Mouse (Mus musculus): ENCODE results near the gene Tmem214.

The Tmem214 gene

GRCm38 (mm10) chr5:30909863-30910262 lies 42.1 kb downstream of the Tmem214 start:
- in situ Hi-C loops (cut with MboI; ENCODE audit: low pct_unique_long_range_greater_than_20kb in 1 of 2, low sequenced_read_pairs in 2 of 2, unreplicated experiment in 1 of 2): no loop called here

DNA sequence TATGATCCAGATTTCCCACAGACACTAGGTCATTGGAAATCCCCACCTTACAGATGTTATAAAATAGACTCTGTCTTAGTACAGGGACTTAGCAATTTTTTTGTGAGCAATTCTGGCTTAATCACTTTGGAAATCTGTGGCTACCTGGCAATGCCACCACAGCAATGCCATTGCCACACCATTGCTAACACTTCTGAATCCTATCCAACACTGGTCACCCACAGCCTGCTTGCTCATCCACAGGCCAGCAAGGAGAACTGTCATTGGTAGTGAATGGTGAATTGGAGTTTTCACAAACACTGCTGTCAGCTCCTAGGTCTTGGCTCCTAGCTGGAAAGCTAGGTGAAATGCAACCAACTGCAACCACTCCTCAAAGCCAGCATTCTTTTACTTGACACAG lies 42.7 kb downstream of the Tmem214 start:
- in situ Hi-C loops (cut with MboI; ENCODE audit: low pct_unique_long_range_greater_than_20kb in 1 of 2, low sequenced_read_pairs in 2 of 2, unreplicated experiment in 1 of 2): no loop called here

DNA sequence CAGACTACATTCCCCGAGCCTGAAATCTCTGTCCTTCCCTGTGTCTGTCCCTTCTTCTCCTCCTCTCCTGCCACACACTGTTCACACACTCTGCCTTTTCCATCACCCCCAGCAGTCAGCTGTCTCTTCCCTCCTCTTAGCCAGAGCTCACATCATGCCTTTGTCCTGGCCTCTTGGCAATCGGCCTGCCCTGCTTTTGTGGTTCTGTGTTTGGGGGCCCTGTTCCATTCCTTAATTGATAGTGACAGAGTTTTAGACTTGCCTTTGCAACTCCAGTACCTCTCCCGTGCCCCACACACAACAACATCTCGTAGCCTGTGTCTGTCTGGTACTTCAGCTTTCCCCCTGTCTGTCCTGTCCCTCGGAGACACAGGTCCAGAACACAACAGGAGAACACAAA lies 44.3 kb downstream of the Tmem214 start:
- in situ Hi-C loops (cut with MboI; ENCODE audit: low pct_unique_long_range_greater_than_20kb in 1 of 2, low sequenced_read_pairs in 2 of 2, unreplicated experiment in 1 of 2): no loop called here

GRCm38 (mm10) chr5:30913060-30913841 lies 45.4 kb downstream of the Tmem214 start, which contains the start of gene Emilin1:
Emilin1 (plus strand) TSS chr5:30913402.
- in situ Hi-C loops (cut with MboI; ENCODE audit: low pct_unique_long_range_greater_than_20kb in 1 of 2, low sequenced_read_pairs in 2 of 2, unreplicated experiment in 1 of 2): no loop called here

GRCm38 (mm10) chr5:30914101-30914635 lies 46.4 kb downstream of the Tmem214 start:
- in situ Hi-C loops (cut with MboI; ENCODE audit: low pct_unique_long_range_greater_than_20kb in 1 of 2, low sequenced_read_pairs in 2 of 2, unreplicated experiment in 1 of 2): no loop called here

DNA sequence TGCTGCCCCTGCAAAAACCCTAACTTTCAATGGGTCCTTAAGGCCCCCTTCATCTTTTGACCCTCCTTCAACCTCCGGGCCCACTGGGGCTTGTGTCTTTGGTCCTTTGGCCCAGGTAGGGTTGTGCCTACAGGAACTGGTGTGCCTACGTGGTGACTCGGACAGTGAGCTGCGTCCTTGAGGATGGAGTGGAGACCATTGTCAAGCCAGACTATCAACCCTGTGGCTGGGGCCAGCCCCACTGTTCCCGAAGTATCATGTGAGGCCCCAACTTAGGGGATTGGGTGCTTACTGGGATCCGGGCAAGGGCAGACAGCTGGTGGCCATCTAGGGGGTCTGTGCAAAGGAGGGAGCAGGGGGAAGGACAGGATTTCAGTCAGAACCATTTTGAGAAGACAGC lies 47.0 kb downstream of the Tmem214 start:
- in situ Hi-C loops (cut with MboI; ENCODE audit: low pct_unique_long_range_greater_than_20kb in 1 of 2, low sequenced_read_pairs in 2 of 2, unreplicated experiment in 1 of 2): no loop called here

DNA sequence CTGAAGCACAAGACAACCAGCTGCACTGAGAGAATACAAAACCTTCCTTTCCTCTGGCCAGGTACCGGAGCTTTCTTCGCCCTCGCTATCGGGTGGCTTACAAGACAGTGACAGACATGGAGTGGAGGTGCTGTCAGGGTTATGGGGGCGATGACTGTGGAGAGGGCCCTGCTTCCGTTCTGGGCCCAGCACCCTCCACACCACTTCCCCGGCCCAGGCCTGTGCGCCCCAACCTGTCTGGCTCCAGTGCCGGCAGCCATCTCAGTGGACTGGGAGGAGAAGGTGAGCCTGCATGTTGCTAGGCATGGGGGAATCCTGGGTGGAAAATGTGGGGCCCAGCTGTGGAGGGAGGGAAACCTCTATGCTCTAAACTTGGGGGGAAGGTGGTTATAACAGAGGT lies 47.6 kb downstream of the Tmem214 start:
- in situ Hi-C loops (cut with MboI; ENCODE audit: low pct_unique_long_range_greater_than_20kb in 1 of 2, low sequenced_read_pairs in 2 of 2, unreplicated experiment in 1 of 2): no loop called here

DNA sequence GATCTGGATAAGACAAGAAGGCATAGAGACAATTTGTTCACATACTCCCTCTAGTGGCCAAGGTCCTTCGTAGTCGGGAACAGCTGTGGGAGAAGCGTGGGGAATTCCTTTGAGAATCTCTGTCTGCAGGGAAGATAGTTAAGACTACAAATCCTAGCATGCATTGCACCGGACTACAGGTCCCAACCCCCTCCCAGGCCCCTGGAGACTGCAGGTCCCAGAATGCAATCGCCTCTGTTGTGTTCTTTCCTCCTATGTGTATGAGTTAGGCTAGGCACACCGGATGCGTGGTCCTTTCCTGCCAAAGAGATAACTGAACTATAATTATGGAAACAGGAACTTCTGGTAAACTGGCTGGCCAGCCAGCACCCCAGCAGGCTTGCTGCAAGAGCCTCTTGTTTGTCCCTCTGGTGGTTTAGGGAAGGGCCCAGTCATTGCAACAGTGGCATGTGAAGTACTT lies 48.2 kb downstream of the Tmem214 start:
- in situ Hi-C loops (cut with MboI; ENCODE audit: low pct_unique_long_range_greater_than_20kb in 1 of 2, low sequenced_read_pairs in 2 of 2, unreplicated experiment in 1 of 2): no loop called here

DNA sequence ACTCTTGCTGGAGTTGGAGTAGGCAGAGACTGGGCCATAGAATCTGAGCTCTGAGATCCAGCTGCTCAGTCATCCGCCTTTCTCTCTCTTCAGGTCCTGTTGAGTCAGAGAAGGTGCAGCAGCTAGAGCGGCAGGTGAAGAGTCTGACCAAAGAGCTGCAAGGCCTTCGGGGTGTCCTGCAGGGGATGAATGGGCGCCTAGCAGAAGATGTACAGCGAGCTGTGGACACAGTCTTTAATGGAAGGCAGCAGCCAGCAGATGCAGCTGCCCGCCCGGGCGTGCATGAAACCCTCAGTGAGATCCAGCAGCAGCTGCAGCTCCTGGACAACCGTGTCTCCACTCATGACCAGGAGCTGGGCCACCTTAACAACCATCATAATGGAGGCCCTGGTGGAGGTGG lies 49.0 kb downstream of the Tmem214 start:
- in situ Hi-C loops (cut with MboI; ENCODE audit: low pct_unique_long_range_greater_than_20kb in 1 of 2, low sequenced_read_pairs in 2 of 2, unreplicated experiment in 1 of 2): no loop called here

GRCm38 (mm10) chr5:30917348-30917747 lies 49.5 kb downstream of the Tmem214 start:
- in situ Hi-C loops (cut with MboI; ENCODE audit: low pct_unique_long_range_greater_than_20kb in 1 of 2, low sequenced_read_pairs in 2 of 2, unreplicated experiment in 1 of 2): no loop called here

- in situ Hi-C loops (cut with MboI; ENCODE audit: low pct_unique_long_range_greater_than_20kb in 1 of 2, low sequenced_read_pairs in 2 of 2, unreplicated experiment in 1 of 2): no loop called here
These were observed 50.3 kb downstream of the Tmem214 start for GRCm38 (mm10) chr5:30917891-30918670.

- in situ Hi-C loops (cut with MboI; ENCODE audit: low pct_unique_long_range_greater_than_20kb in 1 of 2, low sequenced_read_pairs in 2 of 2, unreplicated experiment in 1 of 2): no loop called here
These were observed 50.9 kb downstream of the Tmem214 start for GRCm38 (mm10) chr5:30918691-30919090.

DNA sequence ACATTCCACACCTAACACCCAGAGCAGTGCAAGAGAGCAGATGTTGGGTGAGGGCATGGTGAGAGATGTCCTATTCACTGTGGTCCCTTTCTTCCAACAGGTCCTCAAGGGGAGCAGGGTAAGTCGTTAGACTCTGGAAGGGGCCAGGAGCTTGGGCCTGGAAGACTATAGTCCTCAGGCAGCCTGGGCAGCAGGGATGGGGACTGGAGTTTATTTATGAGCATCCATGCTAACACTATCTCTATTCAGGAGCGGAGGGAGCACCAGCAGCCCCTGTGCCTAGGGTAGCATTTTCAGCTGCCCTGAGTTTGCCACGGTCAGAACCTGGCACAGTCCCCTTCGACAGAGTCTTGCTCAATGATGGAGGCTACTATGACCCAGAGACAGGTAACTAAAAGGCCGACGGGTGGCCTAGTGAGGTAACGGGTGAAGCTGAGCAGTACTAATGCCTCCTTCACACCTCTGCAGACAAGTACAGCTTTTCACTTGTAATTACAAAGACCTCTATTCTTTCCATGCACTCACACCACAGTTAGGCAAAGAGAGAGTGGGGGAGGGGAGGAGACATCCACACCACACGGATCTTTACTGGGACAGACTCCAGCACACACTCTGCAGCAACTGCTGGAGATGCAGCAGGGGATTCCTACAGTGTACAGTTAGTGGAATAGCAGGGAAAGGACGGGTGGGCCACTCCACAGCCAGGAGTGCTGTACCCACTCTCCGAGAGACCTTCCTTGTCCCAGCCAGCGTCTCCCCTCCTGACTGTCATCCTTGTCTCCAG lies 52.2 kb downstream of the Tmem214 start:
- in situ Hi-C loops (cut with MboI; ENCODE audit: low pct_unique_long_range_greater_than_20kb in 1 of 2, low sequenced_read_pairs in 2 of 2, unreplicated experiment in 1 of 2): no loop called here

DNA sequence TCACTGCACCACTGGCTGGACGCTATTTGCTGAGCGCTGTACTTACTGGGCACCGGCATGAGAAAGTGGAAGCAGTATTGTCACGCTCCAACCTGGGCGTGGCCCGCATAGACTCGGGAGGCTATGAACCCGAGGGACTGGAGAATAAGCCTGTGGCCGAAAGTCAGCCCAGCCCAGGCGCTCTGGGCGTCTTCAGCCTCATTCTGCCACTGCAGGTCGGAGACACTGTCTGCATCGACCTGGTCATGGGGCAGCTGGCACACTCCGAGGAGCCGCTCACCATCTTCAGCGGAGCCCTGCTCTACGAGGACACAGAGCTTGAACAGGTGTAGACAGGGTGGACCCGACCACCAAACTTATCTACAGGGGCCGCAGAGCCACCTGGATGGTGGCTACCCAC lies 52.8 kb downstream of the Tmem214 start:
- in situ Hi-C loops (cut with MboI; ENCODE audit: low pct_unique_long_range_greater_than_20kb in 1 of 2, low sequenced_read_pairs in 2 of 2, unreplicated experiment in 1 of 2): no loop called here

- in situ Hi-C loops (cut with MboI; ENCODE audit: low pct_unique_long_range_greater_than_20kb in 1 of 2, low sequenced_read_pairs in 2 of 2, unreplicated experiment in 1 of 2): no loop called here
These were observed 53.6 kb downstream of the Tmem214 start, which contains the start of gene Khk for GRCm38 (mm10) chr5:30921256-30922033. Khk (plus strand) TSS chr5:30921431.

- in situ Hi-C loops (cut with MboI; ENCODE audit: low pct_unique_long_range_greater_than_20kb in 1 of 2, low sequenced_read_pairs in 2 of 2, unreplicated experiment in 1 of 2): no loop called here
These were observed 54.8 kb downstream of the Tmem214 start for GRCm38 (mm10) chr5:30922581-30923041.

DNA sequence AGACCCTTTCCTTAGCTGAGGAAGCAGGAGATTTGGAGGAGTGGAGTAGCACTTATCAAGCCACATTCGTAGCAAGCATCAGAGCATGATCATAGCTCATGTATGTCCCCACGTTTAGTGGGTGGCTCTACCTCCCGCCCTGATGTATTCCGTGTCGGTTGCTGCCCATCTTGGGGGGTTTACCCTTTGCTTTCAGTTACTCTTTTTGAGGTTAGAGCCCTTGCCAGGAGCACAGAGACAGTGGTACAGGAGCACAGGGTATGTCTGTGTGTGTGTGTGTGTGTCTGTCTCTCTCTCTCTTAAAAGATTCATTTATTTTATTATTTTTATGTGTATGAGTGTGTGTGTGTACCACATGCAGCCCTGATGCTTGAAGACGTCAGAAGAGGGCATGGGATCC lies 55.3 kb downstream of the Tmem214 start:
- in situ Hi-C loops (cut with MboI; ENCODE audit: low pct_unique_long_range_greater_than_20kb in 1 of 2, low sequenced_read_pairs in 2 of 2, unreplicated experiment in 1 of 2): no loop called here

DNA sequence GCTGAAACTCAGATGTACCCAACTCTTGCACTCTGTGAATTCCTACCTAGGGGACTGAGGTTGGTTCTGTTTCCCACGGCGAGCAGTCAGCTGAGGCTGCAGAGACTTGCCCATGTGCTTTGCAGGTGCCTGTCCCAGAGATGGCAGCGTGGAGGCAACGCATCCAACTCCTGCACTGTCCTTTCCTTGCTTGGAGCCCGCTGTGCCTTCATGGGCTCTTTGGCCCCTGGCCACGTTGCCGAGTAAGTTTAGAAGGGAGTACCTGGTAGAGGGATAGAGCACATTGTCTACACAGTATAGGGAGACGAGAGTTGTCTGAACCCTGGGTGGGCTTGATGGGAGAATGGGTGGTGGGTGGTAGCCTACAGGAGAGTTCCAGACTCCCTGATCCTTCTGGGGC lies 56.8 kb downstream of the Tmem214 start:
- in situ Hi-C loops (cut with MboI; ENCODE audit: low pct_unique_long_range_greater_than_20kb in 1 of 2, low sequenced_read_pairs in 2 of 2, unreplicated experiment in 1 of 2): no loop called here
